Mouse (Mus musculus): Measurements from ENCODE around the gene Ptprm.

The Ptprm gene

DNA sequence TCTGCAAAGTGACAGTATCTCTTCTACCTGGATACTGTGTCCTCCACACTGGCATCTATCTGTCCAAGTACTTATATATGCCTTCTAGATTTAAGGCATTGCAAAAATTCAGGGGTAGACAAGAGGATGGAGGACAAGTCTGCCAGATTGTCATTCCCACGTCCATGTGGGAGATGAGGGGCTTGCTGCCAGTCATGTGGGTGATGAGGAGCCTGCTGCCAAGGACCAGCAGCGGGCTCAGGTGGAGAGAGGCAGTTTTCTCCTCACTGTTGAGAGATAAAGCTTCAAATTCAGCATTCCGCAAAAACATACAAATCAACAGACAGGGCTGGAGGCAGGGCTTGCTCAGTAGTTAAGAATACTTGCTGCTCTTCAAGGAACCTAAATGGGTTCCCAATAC is 66.8 kb downstream of the Ptprm start:
- DNase-seq (ENCODE audit: extremely low spot score), result no peak

- no peak for DNase-seq (ENCODE audit: extremely low spot score)
These were observed 72.6 kb downstream of the Ptprm start for GRCm38 (mm10) chr17:67281640-67282170.

- no peak for DNase-seq (ENCODE audit: extremely low spot score)
These were observed 76.9 kb downstream of the Ptprm start for GRCm38 (mm10) chr17:67277124-67277910.

DNA sequence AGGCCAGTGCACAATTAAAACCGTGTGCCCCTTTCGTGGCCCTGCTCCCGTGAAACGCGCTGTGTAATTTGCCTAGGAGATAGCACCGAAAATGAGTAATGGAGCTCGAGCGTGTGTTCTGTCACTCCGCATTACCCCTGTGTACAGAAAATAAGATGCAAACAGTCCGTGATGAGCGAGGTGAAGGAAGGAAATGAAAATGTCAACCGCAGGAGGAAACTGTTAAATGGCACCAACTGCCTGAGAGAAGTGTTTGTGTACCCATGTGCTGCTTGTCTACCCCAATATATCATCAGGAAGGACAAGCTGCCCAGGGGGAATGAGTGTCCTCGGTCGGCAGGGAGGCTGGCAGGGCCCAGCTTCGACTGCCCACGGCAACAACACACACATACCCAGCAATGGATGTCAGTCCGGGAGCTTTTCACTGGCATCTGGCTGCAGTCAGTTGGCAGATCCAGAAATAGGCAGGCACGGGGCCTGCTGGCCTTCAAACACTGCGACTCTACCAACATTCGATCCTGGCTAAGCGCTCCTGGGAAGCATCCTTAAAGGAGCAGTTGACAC is 79.6 kb downstream of the Ptprm start:
- DNase-seq (ENCODE audit: extremely low spot score), result no peak

DNA sequence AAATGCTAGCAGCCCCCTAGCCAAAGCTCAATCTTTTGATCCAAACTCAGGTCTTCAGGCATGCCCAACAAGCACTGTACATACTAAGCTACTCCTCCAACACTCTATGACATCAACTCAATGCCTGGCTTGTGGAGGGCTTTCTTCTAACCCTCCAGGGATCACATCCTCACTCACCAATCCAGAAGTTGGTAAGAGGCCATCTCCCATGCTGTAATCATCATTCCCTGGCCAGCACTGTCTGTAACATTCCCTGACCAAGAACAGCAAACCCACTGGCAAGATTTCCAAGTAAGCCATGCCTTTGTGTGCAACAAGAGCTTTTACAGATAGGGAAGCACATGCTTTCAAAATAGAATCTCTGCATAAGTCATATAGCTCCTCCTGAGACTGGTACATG is 81.3 kb downstream of the Ptprm start:
- DNase-seq (ENCODE audit: extremely low spot score), result no peak

DNA sequence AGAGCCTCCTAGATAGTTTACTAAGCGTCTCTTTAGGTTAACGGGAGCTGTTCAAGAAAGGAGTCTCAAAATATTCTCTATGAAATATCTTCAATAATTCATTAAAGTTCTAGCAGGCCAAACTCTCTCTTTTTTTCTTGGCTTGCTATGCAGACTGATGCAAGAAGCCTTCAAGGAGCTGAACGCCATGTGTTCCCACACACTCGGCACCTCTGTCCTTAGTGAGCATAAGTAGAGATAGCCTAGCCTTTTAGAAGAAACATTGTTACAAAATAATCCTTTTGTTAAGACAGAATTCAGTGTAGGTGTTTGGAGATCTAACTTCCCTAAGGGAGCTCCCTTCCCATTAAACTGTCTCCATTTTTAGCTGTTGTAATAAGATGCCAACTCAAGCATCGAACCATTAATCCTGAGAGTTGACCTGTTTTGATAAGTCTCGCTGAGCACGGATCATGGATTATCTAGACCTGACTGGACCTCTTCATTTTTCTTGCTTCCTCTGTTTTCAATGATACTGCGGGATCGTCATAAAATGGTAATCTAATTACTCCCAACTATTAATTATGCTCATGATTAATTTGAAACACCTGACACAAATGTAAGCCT is 85.7 kb downstream of the Ptprm start:
- DNase-seq (ENCODE audit: extremely low spot score), result no peak

DNA sequence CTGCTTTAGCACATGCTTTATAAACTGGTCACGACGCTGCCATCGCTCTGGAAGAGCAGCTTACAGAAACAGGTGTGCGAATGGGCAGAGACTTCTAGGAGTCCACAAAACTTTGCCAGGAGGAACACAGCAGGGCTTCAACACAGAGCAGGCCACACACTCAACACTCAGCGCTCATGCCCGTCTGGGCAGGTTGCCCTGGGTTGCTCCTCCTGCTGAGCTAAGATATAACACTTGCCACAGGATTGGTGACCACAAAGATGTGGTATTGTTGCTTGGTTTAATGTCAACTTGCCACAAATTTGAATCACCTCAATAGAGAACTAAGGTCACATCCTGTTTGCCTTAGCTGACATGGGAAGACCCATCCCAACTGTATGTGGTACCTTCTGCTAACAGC is 88.0 kb downstream of the Ptprm start:
- DNase-seq (ENCODE audit: extremely low spot score), result no peak

DNA sequence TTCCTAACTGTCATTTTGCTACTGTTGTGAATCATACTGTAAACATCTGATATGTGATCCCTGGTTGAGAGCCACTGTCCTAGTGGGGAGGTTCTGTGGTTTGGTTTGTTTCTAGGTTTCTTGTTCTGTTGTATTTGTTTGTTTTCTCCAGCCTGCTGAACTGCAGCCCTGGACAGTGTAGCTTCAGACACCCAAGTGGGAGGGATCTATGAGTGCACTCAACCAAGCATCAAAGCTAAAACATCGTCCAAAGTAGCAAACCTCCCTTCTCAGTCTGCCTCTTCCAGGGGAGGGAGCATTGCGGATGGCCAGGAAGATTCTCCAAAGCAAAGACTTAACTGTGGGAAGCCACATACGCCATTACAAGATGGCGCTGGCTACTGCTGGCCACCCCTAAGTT is 88.7 kb downstream of the Ptprm start:
- DNase-seq (ENCODE audit: extremely low spot score), result no peak

- DNase-seq (ENCODE audit: extremely low spot score), result no peak
These were observed 89.5 kb downstream of the Ptprm start for GRCm38 (mm10) chr17:67264716-67265115.

- no peak for DNase-seq (ENCODE audit: extremely low spot score)
These were observed 91.2 kb downstream of the Ptprm start for GRCm38 (mm10) chr17:67263024-67263423.

GRCm38 (mm10) chr17:67260016-67260415 is 94.2 kb downstream of the Ptprm start:
- DNase-seq (ENCODE audit: extremely low spot score), result no peak

GRCm38 (mm10) chr17:67257780-67258179 is 96.5 kb downstream of the Ptprm start:
- DNase-seq (ENCODE audit: extremely low spot score), result no peak

DNA sequence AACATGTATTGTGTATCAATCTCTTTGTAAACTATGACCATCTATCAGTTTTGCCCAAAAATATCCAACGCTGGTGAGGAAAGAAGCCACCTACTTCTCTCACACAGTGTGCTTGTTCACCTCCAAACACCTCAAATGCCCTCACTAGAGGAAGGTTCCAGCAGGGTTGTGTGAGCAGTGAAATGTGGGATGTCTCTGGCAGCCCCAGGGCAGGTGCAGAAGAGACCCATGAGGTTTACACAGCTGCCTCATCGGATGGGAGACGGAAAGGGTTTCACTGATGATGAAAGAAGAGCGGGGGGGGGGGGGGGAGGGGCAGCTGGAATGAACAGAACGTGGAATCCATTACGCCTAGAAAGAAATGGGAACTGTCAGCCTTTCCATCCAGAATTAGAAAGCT is 98.1 kb downstream of the Ptprm start:
- no peak for DNase-seq (ENCODE audit: extremely low spot score)

DNA sequence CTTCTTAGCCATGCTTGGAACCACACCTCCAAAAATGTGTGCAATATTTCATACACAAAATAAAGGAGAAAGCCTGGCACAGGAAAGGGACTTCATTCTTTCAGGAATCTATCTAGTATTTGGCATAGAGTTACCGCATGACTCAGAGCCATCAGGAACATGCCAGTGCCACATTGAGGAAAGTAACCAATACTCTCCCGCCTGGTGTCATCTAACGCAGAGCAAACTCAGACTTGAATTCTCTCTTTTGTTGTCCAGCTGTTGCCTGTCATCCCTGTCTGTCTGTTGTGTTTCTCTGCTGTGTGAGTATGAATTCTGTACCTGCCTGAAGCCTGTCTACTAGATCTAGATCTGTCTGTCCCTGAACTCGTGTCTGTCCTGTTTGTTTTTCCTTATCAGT is 100.8 kb downstream of the Ptprm start:
- no peak for DNase-seq (ENCODE audit: extremely low spot score)

DNA sequence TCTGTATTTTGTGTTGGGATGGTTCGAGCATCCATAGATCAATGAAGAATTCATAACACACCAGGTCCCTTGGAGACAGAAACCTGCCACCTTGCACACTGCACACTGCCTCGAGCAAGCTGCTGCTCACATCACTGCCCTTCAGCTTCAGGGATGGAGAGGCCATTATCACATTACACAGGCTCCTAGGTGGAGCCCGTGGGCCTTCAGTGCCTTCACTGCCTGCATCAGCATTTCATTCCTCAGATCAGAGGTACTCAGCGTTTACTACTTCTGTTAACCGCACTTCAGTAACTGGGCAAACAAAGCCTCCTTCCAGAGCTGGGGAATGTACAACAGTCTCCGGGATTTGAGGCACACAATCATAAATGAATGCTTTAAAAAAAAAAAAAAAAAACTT is 101.3 kb downstream of the Ptprm start:
- DNase-seq (ENCODE audit: extremely low spot score), result no peak

- no peak for DNase-seq (ENCODE audit: extremely low spot score)
These were observed 108.9 kb downstream of the Ptprm start for GRCm38 (mm10) chr17:67245273-67245875.

- DNase-seq (ENCODE audit: extremely low spot score), result peak; percentile 34
These were observed 111.3 kb downstream of the Ptprm start for GRCm38 (mm10) chr17:67242774-67243495.

GRCm38 (mm10) chr17:67241951-67242773 is 112.1 kb downstream of the Ptprm start:
- no peak for DNase-seq (ENCODE audit: extremely low spot score)

DNA sequence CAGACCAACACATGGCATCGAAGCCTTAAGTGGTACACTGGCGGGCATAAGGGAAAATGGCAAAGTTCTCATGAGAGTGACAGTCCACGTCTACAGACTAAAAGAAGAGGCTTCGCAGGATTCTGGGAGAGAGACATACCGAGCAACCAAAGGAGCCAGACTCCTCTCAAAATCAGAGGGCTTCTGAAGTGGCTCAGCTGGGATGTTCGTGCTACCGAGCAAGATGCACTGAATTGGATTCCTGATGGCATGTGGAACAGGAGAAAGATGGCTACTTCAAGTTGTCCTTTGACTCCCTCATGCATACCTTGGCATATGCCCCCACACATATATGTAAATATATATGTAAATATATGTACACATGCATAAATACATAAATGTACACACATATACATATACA is 115.4 kb downstream of the Ptprm start:
- no peak for DNase-seq (ENCODE audit: extremely low spot score)

DNA sequence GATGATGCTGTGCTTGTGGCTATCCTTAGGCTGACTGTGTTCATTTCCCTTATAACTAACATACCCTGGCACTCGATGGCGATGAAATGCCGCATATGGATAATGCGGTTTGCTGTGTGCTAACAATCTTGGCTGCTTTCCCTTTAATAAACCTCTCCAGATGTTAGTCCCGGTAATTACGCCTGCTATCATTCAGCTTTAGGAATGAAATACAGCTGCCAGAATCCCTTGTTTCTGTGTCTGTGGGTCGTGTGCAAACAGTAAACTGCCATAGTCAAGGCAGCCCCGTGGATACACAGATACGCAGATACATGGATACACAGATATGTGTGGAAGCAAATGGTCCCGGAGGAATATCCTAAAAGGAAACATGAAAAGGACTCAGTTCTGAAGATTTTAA is 116.8 kb downstream of the Ptprm start:
- no peak for DNase-seq (ENCODE audit: extremely low spot score)

DNA sequence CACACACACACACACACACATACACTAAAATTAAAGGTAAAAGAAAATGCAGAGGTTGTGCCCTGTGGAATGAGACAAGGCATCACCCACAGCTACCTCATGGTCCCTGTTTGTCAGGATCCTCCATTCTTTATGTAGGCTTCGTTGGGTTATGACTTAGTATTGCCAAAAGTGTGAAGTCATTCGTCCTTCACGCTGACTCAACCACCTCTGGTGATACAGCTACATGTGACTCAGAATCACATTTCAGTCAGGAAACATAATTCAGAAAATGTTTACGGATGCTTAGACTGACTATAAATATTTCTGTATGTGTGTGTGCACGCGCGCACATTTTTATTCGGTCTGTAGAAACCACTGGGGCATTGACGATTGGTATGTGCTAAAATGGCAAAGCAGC is 121.2 kb downstream of the Ptprm start:
- no peak for DNase-seq (ENCODE audit: extremely low spot score)
